Mouse (Mus musculus) myocyte (in vitro differentiated cells): Measurements from ENCODE around the gene Hist1h4j. TPM values are rescaled to one million over a fixed set of nuclear protein-coding genes. Genes with fewer than 3 reads are reported as not detected.
A peak's percentile ranks its signal among the peaks of the same experiment; 100 is the strongest.

Source experiments
- H3K27me3 ChIP-seq: one replicate; pipeline ENCODE4 v1.6.1; 2011; ENCODE audit not compliant: control insufficient read depth, insufficient read depth, insufficient read length
- H3K36me3 ChIP-seq: one replicate; pipeline ENCODE4 v1.6.1; 2011; ENCODE audit not compliant: control insufficient read depth, insufficient read depth
- H3K4me2 ChIP-seq: one replicate; pipeline ENCODE4 v1.6.1; 2011; ENCODE audit warnings: low read depth, control low read depth
- H3K4me3 ChIP-seq: one replicate; pipeline ENCODE4 v1.5.1; 2011; ENCODE audit warnings: mild to moderate bottlenecking, control low read depth, moderate library complexity
- H3K79me2 ChIP-seq: one replicate; pipeline ENCODE4 v1.6.1; 2011; ENCODE audit not compliant: control insufficient read depth, insufficient read depth
- H3ac ChIP-seq: one replicate; pipeline ENCODE4 v1.6.1; 2011; ENCODE audit not compliant: control insufficient read depth, insufficient read length
- CEBPB ChIP-seq: IDR thresholded peaks from 2 replicates; pipeline ENCODE4 v1.6.1; 2011; ENCODE audit warnings: mild to moderate bottlenecking, moderate library complexity; ENCODE audit not compliant: poor library complexity, insufficient read depth, severe bottlenecking
- E2F4 ChIP-seq: IDR thresholded peaks from one replicate; pipeline ENCODE4 v1.6.1; 2011; ENCODE audit warnings: mild to moderate bottlenecking, control low read depth, moderate library complexity; ENCODE audit not compliant: insufficient read depth
- MAX ChIP-seq: IDR thresholded peaks from one replicate; pipeline ENCODE4 v1.6.1; 2011; ENCODE audit warnings: low read depth, mild to moderate bottlenecking, control low read depth
- MYOD1 ChIP-seq, 3 experiments: IDR thresholded peaks; one replicate each; pipeline ENCODE4 v1.6.1; 2011; ENCODE audit warnings: control low read depth in 2 of 3, low read depth in 2 of 3, mild to moderate bottlenecking in 2 of 3, moderate library complexity in 1 of 3; ENCODE audit not compliant: insufficient read length in 2 of 3, control insufficient read depth in 1 of 3
- MYOG ChIP-seq, 3 experiments: IDR thresholded peaks; one replicate each; pipeline ENCODE4 v1.6.1; 2011; ENCODE audit warnings: control low read depth in 2 of 3, low read depth in 2 of 3, mild to moderate bottlenecking in 2 of 3; ENCODE audit not compliant: insufficient read length in 2 of 3, control insufficient read depth in 1 of 3, insufficient read depth in 1 of 3
- POLR2A ChIP-seq: IDR thresholded peaks from one replicate; pipeline ENCODE4 v1.6.1; 2011; ENCODE audit warnings: low read depth, mild to moderate bottlenecking, control low read depth, moderate library complexity; ENCODE audit not compliant: insufficient read length
- POLR2AphosphoS2 ChIP-seq: IDR thresholded peaks from one replicate; pipeline ENCODE4 v1.6.1; 2011; ENCODE audit warnings: low read depth, control low read depth; ENCODE audit not compliant: insufficient read length
- REST ChIP-seq: IDR thresholded peaks from one replicate; pipeline ENCODE4 v1.6.1; 2011; ENCODE audit warnings: mild to moderate bottlenecking, control low read depth, moderate library complexity; ENCODE audit not compliant: insufficient read depth, insufficient read length
- SRF ChIP-seq: IDR thresholded peaks from one replicate; pipeline ENCODE4 v1.6.1; 2011; ENCODE audit warnings: low read depth; ENCODE audit not compliant: control insufficient read depth, insufficient read length
- TCF12 ChIP-seq: IDR thresholded peaks from one replicate; pipeline ENCODE4 v1.6.1; 2011; ENCODE audit warnings: mild to moderate bottlenecking, control low read depth; ENCODE audit not compliant: poor library complexity, insufficient read depth, severe bottlenecking
- TCF3 ChIP-seq: IDR thresholded peaks from one replicate; pipeline ENCODE4 v1.6.1; 2011; ENCODE audit warnings: low read depth, control low read depth; ENCODE audit not compliant: insufficient read length
- USF1 ChIP-seq: IDR thresholded peaks from one replicate; pipeline ENCODE4 v1.6.1; 2011; ENCODE audit warnings: low read depth, mild to moderate bottlenecking, control low read depth, moderate library complexity
- polyA plus RNA-seq: library from polyadenylated mRNA; unstranded; fragments of >200 nt; fragmentation: generic; extraction: Trizol; gene quantifications from one replicate; pipeline ENCODE4 v1.2.1, GENCODE M21; 2012; ENCODE audit warnings: missing spikeins

The Hist1h4j gene
- polyA plus RNA-seq, 1 experiment = 1.3 TPM

DNA sequence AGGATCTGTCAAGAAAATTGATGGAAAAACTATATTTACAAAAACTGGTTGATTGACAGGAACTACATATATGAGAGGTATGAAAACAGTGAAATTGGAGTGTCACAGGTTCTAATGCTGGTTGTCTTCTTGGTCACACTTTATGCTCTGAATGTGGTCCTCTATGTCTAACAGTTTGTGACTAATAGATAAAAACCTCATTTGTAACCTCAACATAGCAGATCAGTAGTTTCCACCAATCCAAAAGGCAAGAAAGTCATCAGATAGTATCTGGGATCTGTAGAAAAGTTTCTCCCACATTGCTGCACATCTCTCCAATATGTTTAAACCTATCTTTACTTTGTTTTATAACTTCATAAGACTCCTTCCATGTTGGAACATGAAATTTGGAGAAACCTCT lies 16.6 kb downstream of the Hist1h4j start:
- Histone ChIP-seq H3ac (no peak overlapping the region), H3K79me2 (peaks cover 22% of the 10 kb centered on the region), H3K4me3 (peak overlapping the region; percentile 43), H3K4me2 (peak overlapping the region; percentile 74), H3K27me3 (no peaks in the 10 kb centered on the region), H3K36me3 (no peaks in the 10 kb centered on the region)
- TF ChIP-seq USF1 (no peak), TCF3 (no peak), CEBPB (no peak), SRF (no peak), REST (no peak), E2F4 (no peak), POLR2AphosphoS2 (no peak), MYOG (IDR thresholded peaks at IDR 0.05; ENCODE audit: control insufficient read depth in 1 of 3, insufficient read depth in 1 of 3, insufficient read length in 2 of 3, low read depth in 2 of 3) (no peak), POLR2A (no peak), TCF12 (no peak), MAX (no peak), MYOD1 (IDR thresholded peaks at IDR 0.05; ENCODE audit: control insufficient read depth in 1 of 3, insufficient read length in 2 of 3, low read depth in 2 of 3) (no peak)

DNA sequence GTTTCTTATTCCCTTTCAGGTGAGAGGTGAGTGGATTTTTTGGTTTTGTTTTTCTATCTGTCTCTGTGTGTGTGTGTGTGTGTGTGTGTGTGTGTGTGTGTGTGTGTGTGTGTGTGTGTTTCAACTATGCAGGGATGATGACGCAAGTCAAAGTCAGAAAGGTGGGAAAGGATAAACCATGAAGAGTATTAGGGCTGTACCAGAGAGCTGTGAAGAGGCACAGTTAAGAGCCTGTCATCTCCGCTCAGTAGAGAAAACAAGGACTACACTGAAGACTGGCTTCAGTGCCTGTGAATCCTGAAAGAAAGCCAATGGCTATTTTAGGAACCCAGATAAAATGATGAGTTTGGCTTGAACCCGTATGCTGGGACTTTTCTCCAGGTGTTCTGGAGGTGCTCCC lies 17.0 kb downstream of the Hist1h4j start:
- Histone ChIP-seq H3K4me2 (peak overlapping the region; percentile 74), H3K27me3 (no peaks in the 10 kb centered on the region), H3ac (no peak overlapping the region), H3K4me3 (no peak overlapping the region), H3K79me2 (peaks cover 18% of the 10 kb centered on the region), H3K36me3 (no peaks in the 10 kb centered on the region)
- TF ChIP-seq SRF = no peak
- 0 out of 2 replicates have a peak, but pooled peaks have one; percentile 38 for TF ChIP-seq CEBPB

DNA sequence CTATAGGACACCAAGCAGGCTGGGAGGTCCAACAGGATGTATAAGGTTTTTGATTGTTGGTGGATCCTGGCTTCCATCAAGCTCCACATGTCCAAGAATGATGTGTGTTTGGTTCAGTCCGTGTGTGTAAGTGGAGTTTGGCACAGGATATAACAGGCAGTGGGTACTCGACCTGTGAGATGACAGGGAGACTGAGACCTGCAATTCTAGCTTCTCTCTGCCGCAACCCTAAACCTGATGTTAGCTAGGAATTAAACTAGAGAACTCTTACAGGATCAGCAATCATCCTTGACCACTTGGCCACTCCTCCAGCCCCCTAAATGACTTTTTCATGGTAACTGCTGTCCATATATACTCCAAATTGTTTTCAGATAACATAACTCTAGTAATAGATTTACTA lies 17.5 kb downstream of the Hist1h4j start:
- peak overlapping the region; percentile 24 for H3K4me3 ChIP-seq
- H3K4me2 ChIP-seq = peak overlapping the region; percentile 74
- peaks cover 18% of the 10 kb centered on the region for H3K79me2 ChIP-seq
- TF ChIP-seq MYOD1 (IDR thresholded peaks at IDR 0.05; ENCODE audit: control insufficient read depth in 1 of 3, insufficient read length in 2 of 3, low read depth in 2 of 3) (no peak), REST (no peak), SRF (no peak), MYOG (IDR thresholded peaks at IDR 0.05; ENCODE audit: control insufficient read depth in 1 of 3, insufficient read depth in 1 of 3, insufficient read length in 2 of 3, low read depth in 2 of 3) (no peak), USF1 (no peak), E2F4 (no peak), TCF3 (no peak), MAX (no peak), POLR2AphosphoS2 (no peak), CEBPB (no peak), TCF12 (no peak), POLR2A (no peak)
- no peaks in the 10 kb centered on the region for H3K27me3 ChIP-seq
- H3K36me3 ChIP-seq = no peaks in the 10 kb centered on the region
- no peak overlapping the region for H3ac ChIP-seq

DNA sequence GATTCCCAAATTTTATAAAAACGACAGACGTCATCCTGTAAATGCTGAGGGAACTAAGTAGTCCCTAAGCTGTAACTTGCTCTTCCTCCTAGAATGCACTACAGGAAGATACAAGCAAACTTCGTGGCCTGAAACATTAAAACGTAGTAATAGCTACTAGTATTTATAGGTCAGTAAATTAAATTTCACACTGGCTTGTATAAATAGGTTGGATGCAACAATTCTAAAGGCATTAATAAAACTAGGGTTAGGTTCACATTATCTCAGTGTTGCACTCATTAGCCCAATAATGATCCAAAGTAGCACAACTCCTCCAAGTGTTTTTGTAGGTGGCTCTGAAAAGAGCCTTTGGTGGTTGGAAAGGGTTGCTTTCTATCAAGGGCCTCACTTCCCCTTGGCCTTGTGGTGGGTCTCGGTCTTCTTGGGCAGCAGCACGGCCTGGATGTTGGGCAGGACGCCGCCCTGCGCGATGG lies 18.2 kb downstream of the Hist1h4j start:
- H3K4me3 ChIP-seq = peak overlapping the region; percentile 24

More for the DNA sequence above, 18.2 kb downstream of the Hist1h4j start:
- no peaks in the 10 kb centered on the region for H3K36me3 ChIP-seq
- TF ChIP-seq MYOD1 (IDR thresholded peaks at IDR 0.05; ENCODE audit: control insufficient read depth in 1 of 3, insufficient read length in 2 of 3, low read depth in 2 of 3) (no peak), POLR2AphosphoS2 (no peak), E2F4 (no peak), REST (no peak), CEBPB (no peak), TCF12 (no peak), TCF3 (no peak), MYOG (IDR thresholded peaks at IDR 0.05; ENCODE audit: control insufficient read depth in 1 of 3, insufficient read depth in 1 of 3, insufficient read length in 2 of 3, low read depth in 2 of 3) (no peak), MAX (no peak), SRF (no peak), USF1 (no peak), POLR2A (no peak)
- no peak overlapping the region for H3ac ChIP-seq
- peaks cover 16% of the 10 kb centered on the region for H3K79me2 ChIP-seq
- peak overlapping the region; percentile 74 for H3K4me2 ChIP-seq
- no peaks in the 10 kb centered on the region for H3K27me3 ChIP-seq
